Mouse (Mus musculus) adrenal gland, adult 8-10 months (tissue): ENCODE measurements at regions not wholly inside any gene's neighbourhood (a gene's known extent, or its start where the extent isn't known, plus 50 kb on each side); places are given as distances from the start of the nearest gene placed in this dataset.

Source experiments
- DNase-seq: peaks from one replicate; pipeline ENCODE4 v3.0.0; 2022

- DNase-seq = no peak
Measured at GRCm38 (mm10) chr1:194161469-194161868, 456.5 kb upstream of the Plxna2 start.

DNA sequence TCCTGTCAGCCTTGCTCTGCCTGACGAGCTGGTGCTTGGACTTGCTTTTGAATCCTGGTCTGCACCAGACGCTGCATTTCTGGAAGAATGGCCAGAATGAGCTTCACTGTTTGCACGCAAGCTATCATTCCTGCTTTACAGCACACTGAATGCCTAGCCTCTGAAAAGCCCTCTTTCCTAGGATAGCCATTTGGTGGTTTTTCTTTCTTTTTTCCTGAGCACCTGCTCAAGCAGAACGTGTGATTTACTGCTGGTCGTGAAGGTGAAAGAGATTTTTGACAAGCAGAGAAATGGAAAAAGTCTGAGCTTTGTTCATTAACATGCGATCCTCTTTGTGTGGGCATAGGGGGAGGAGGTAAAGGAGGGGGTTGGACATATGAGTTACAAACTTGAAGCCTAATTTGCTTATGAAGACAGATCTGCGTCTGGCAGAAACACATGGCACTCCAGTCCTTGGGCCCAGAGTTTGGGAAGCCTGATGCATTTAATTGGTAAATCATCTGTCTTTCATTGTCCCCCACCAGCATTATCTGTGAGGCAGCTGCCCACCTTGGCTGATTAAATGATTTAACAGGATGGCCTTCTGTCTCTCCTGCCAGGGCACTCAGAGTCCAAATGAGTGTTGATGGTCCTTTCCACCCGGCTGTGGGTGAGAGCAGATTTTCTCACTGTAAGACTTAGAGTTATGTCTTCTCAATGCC lies 457.1 kb upstream of the Plxna2 start:
- DNase-seq = no peak

GRCm38 (mm10) chr1:194157268-194157667 lies 460.8 kb upstream of the Plxna2 start:
- no peak for DNase-seq

DNA sequence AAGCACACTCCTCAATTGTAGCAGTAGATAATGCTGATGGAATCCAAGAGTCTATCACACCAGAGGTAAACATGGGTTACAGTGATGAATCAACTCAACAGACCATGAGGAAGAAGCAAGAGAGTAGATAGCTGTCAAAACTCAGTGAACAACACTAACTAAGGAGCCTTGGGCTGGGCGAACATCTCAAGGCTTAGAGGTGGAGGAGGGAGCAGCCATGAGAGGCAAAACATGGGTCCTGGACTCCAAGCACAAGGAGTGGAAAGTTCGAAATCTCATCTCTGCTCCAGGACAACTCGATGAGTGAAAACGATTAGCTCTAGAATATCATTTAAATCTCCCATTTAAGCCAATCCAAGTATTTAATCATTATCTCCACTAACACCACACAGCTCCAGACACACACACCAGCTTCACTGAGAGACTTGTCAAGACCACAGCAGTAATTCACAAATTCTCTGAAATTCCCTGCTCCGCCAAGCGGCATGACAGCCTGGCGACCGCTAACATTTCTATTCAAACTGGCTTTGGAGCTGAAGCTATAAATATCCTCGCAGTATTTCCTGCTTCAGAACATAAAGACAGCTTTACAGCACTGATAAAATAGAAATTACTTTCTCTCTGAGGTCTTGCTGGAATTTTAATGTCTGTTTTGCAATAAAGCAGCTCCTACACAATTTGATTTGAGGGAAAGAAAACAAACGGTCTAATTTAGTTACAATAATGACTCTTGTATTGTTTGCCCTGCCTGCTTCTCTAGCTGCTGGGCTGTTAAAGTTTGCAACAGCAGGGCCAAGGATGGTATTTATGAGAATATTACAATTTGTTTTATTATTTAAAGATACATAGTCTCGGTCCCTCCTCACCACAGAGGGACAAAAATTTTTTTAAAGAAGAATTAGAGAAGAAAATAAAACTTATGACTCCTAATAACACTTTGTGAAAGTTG lies 469.3 kb upstream of the Plxna2 start:
- no peak for DNase-seq

- DNase-seq = no peak
Measured at GRCm38 (mm10) chr1:194117631-194118360, 500.2 kb upstream of the Plxna2 start.

DNA sequence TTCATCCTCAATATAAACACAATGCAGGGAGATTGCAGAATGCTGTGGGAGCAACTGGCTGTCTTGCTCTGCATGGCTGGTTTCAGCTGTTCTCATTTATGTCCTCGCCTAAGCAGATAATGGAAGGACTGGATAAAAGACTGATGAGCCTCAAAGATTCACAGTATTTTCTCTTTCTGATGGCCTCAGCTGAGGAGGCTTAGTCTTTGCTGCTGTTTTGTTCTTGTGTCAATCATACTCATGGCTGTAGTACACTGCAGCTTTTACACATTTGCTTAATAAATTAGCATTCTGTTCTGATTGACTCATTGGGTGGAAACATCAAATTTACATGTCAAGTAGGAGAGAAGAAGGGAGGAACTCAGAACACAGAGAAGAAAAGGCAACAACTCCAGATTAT lies 503.6 kb upstream of the Plxna2 start:
- no peak for DNase-seq

DNA sequence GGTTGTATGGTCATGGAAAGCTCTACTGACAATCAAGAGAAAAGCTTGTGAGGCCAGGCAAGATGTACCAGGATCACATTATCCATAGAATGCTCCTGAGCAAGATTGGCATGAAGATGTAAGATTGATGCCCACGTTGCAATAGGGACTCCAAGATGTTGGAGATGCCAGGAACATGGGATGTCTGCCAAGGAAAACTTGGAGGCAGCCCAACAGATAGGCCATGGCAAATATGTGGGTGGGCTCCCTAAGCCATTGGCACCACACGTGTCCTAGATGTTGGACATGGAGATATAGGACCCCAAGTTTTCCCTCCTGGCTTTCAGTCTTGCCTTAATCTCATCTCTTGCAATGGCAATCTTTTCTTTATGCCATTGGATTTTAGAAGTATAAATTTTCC lies 506.1 kb upstream of the Plxna2 start:
- no peak for DNase-seq

GRCm38 (mm10) chr1:194109172-194110071 lies 508.6 kb upstream of the Plxna2 start:
- no peak for DNase-seq

- DNase-seq = no peak
Measured at GRCm38 (mm10) chr1:194108132-194108531, 509.9 kb upstream of the Plxna2 start.

DNA sequence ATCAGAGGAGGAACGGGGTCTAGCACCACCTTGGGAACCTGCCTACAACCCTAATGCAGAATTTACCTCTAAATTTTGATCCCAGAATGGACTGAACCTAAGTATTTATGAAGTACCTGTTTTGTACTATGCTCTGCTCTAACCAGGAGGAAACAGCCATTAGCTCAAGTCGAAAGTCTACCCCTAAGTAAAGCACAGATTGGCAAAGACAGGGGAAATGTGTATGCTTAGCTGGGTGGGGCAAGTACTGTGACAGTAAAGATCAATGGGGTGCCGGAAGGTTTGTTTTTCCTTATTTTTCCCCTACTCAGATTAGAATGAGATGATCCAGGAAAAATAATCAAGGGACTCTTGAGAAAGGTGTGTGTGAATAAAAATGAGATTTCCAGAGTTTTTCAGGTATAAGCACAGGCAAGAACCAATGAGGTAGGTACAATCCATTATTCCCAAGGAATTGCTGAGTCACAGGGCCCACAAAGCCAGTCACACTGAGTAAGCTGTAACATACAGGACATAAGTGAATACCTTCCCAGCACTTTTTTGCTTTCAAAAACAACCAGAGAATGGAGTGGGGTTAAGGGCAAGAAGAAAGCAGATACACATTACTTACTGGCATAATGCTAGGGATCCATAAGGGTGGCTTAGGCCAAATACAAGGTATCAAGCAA lies 510.6 kb upstream of the Plxna2 start:
- DNase-seq = no peak

DNA sequence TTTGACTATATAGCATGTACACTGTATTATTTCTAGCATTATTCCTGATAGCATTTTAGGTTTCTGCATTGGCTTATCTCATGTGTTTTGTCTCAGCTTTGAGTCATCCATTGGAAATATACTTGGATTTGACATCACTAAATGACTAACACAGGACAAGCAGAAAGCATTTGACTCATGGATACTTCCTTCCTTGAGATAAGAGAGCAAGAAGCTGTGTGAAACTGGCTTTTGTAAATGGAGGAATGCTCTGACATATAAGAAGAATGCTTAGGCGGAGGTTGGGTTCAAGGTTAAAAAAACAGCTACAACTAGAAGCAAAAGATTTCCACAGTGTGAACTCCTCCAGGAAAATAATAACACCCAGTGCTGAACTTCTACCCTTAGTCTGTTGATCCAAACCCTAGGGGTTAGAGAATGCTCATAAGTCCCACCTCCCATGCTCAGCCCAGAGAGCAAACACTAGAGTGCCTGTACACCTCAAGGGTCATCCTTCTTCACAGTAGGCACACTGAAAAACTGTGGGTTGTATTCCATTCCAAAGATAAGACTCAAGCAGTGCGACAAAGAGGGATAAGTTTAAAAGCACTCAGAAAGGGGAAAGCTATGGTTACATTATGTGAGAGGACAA lies 528.0 kb upstream of the Plxna2 start:
- no peak for DNase-seq

DNA sequence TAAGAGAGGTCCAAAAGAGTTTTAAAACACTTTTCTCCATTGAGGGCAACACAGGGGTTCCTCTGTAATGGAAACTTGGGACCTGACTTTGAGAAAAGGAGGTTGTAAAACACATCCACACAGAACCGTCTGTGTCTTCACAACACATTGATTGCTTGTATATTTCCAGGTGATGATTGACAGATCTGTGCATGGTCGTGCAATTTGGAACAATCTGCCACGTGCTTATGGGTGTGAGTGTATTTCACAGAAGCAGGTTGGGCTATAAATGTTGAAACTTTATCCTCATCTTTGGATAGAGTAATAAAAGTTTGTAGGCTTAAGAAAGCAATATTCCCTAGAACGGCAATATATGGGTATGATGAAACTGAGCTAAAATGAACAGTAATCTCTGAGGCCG lies 559.5 kb upstream of the Plxna2 start:
- DNase-seq = no peak

- DNase-seq = no peak
Measured at GRCm38 (mm10) chr1:194056544-194056943, 561.5 kb upstream of the Plxna2 start.

- no peak for DNase-seq
Measured at GRCm38 (mm10) chr1:194049746-194050351, 568.2 kb upstream of the Plxna2 start.

DNA sequence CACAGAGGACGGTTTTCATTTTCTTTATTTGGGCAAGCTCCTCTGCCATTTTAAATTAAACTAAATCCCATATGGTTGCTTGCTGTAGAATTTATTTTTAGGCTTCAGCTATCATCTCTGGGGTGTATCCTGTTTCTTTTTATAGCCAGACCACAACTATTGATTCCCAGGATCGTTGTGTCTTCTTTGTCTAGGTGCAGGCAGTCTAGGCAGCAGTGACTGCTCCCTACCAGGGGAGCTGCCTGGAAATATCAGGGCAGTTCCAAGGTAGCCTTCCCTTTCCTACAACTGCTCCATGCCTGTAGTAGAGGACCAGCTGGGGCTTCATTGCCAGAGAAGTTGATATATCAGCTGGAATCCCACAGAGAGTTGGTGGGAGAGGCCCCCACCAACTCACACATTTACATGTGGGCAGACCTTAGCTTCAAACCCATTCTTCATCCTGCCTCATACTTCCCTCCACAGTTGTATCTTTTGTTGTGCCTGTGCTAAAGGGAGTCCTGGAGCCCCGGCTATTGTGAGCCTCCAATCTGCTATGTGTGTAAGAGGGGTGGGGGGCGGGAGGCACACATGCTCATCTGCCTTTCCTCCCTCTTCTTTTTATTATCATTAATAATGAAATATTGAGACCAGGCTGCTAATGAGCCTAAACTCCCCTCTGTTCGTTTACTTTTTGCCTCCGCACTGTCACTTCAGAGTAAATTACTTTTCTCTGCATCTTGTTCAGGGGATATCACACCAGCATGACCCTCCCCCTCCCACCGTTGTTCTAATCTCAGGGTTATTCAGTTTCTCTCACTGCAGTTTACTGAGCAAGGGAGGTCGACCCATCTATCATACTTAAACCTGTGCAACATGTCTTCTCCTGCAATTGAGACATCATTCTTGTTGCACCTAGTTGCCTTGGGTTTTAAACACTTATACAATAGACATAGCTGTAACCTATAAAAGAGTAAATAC lies 576.3 kb upstream of the Plxna2 start:
- no peak for DNase-seq

DNA sequence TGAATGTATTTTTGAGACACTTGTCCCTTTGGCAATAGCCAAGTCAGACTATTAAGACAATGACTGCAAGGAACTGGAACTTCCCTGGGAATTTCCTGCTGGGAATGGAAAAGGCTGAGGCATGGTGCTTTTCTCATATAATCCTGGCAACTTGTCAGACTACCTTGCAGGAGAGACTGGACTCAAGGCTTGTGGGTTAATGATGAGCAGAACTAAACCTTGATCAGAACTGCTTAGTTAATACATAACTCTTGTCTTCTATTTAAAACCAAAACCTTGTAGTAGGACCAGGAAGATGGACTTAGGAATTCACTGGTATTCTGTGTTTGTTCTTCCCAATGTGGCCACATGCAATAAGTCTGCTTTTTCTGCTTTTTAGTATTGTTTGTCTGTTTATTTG lies 579.3 kb upstream of the Plxna2 start:
- DNase-seq = no peak

- DNase-seq = no peak
Measured at GRCm38 (mm10) chr1:194034199-194034883, 583.7 kb upstream of the Plxna2 start.

DNA sequence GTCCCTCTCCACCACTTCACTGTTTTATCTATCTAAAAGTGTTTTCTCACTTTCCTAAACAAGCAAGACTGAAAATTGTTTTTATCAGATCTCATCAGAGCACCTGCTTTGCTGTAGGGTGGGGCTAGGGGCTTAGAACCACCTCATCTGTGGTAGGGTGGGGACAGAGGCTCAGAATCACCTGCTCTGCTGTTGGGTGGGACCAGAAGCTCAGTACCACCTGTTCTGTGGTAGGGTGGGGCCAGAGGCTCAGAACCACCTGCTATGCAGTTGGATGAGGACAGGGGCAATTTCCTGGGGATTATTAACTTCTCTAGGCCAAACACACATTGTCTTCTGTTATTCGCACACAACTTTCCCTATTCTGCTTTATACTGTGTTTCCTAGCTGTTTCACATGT lies 585.4 kb upstream of the Plxna2 start:
- no peak for DNase-seq
